Mouse (Mus musculus): ENCODE measurements around the gene Hnrnph3. TPM values are rescaled to one million over a fixed set of nuclear protein-coding genes. Genes with fewer than 3 reads are reported as not detected.

Hnrnph3 gene
- polyA plus RNA-seq, 1 experiment: 83.8 TPM

DNA sequence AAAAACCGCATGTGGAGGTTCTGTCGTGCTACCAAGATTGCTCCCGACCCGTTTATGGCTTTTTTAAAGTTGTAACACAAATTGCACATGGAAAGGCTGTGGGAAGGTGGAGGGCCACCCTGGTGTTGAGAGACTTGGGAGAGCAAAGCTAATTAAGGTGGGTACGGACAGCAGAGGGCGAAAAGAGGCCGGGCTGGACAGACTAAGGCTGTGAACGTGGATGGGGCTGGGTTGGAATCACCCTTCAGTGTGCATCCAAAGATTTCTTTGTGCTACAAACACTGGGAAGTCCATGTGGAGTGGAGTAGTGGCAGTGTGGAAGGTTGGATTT is 528 bp upstream of the Hnrnph3 start:
- no peaks in the 10 kb centered on the region for H3K27me3 ChIP-seq (ENCODE audit: control insufficient read depth, insufficient read depth, low read length)
- peak overlapping the region; percentile 97 for H3K27ac ChIP-seq (ENCODE audit: control insufficient read depth, insufficient read depth, low read depth, low read length)
- H3K4me3 ChIP-seq (ENCODE audit: control insufficient read depth, low read depth, low read length): peak overlapping the region; percentile 92
- no peak; the same call in 1 of the 2 replicates for TF ChIP-seq CTCF (IDR thresholded peaks at IDR 0.05; ENCODE audit: control insufficient read depth, insufficient read depth, insufficient replicate concordance, low read depth, low read length)
- no peak for TF ChIP-seq POLR2A (IDR thresholded peaks at IDR 0.05; ENCODE audit: control insufficient read depth, low read depth, low read length)
- no peaks in the 10 kb centered on the region; the same call in none of the 2 replicates for H3K36me3 ChIP-seq (ENCODE audit: control insufficient read depth, insufficient read depth, low read length)
- peaks cover 13% of the 10 kb centered on the region for H3K4me1 ChIP-seq (ENCODE audit: control insufficient read depth, insufficient read depth, low read length)

GRCm38 (mm10) chr10:63023121-63023748 is 782 bp downstream of the Hnrnph3 start:
- H3K36me3 ChIP-seq (ENCODE audit: control insufficient read depth, insufficient read depth, low read length): no peaks in the 10 kb centered on the region; the same call in none of the 2 replicates
- H3K4me1 ChIP-seq (ENCODE audit: control insufficient read depth, insufficient read depth, low read length): peaks cover 9% of the 10 kb centered on the region
- H3K4me3 ChIP-seq (ENCODE audit: control insufficient read depth, low read depth, low read length): peak overlapping the region; percentile 88
- TF ChIP-seq CTCF (IDR thresholded peaks at IDR 0.05; ENCODE audit: control insufficient read depth, insufficient read depth, insufficient replicate concordance, low read depth, low read length) (no peak), POLR2A (IDR thresholded peaks at IDR 0.05; ENCODE audit: control insufficient read depth, low read depth, low read length) (no peak)
- H3K27ac ChIP-seq (ENCODE audit: control insufficient read depth, insufficient read depth, low read depth, low read length): peak overlapping the region; percentile 95
- H3K27me3 ChIP-seq (ENCODE audit: control insufficient read depth, insufficient read depth, low read length): no peaks in the 10 kb centered on the region

DNA sequence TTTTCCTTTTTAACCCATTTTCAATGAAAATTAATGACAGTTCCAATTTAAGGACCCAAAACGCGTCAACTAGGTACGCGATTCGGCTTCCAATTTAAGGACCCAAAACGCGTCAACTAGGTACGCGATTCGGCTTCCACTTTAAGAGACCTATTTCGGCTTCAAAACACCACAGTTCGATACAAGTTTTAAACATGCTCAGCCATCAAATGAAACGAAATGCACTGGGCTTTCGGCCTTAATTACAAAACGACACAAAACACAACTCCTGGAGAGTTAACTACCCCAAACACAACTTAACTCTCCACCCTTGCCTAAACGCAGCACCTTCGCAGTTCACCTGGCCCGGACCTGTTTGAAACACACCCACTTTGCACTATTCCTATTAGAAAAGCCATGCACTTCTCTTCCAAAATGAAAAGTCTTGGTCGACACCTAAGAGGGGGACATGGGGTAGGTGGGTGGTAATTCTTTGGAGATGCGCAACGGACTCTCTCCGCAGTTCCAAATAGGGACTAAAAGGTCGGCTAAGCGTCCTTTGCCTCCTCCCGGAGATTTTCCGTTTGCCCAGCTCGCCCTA is 1.4 kb downstream of the Hnrnph3 start:
- TF ChIP-seq POLR2A (IDR thresholded peaks at IDR 0.05; ENCODE audit: control insufficient read depth, low read depth, low read length) (peak; percentile 20; the same call in 1 of the 2 replicates), CTCF (IDR thresholded peaks at IDR 0.05; ENCODE audit: control insufficient read depth, insufficient read depth, insufficient replicate concordance, low read depth, low read length) (no peak)
- H3K4me3 ChIP-seq (ENCODE audit: control insufficient read depth, low read depth, low read length): peak overlapping the region; percentile 88
- H3K4me1 ChIP-seq (ENCODE audit: control insufficient read depth, insufficient read depth, low read length): peaks cover 7% of the 10 kb centered on the region
- peak overlapping the region; percentile 95 for H3K27ac ChIP-seq (ENCODE audit: control insufficient read depth, insufficient read depth, low read depth, low read length)
- H3K36me3 ChIP-seq (ENCODE audit: control insufficient read depth, insufficient read depth, low read length): no peaks in the 10 kb centered on the region; the same call in none of the 2 replicates
- H3K27me3 ChIP-seq (ENCODE audit: control insufficient read depth, insufficient read depth, low read length): no peaks in the 10 kb centered on the region

GRCm38 (mm10) chr10:63021702-63022101 is 2.3 kb downstream of the Hnrnph3 start:
- peaks cover 7% of the 10 kb centered on the region for H3K4me1 ChIP-seq (ENCODE audit: control insufficient read depth, insufficient read depth, low read length)
- H3K27me3 ChIP-seq (ENCODE audit: control insufficient read depth, insufficient read depth, low read length): no peaks in the 10 kb centered on the region
- no peaks in the 10 kb centered on the region; the same call in none of the 2 replicates for H3K36me3 ChIP-seq (ENCODE audit: control insufficient read depth, insufficient read depth, low read length)
- H3K4me3 ChIP-seq (ENCODE audit: control insufficient read depth, low read depth, low read length): peak overlapping the region; percentile 88
- H3K27ac ChIP-seq (ENCODE audit: control insufficient read depth, insufficient read depth, low read depth, low read length): peak overlapping the region; percentile 49; the same call in 1 of the 2 replicates
- TF ChIP-seq POLR2A (IDR thresholded peaks at IDR 0.05; ENCODE audit: control insufficient read depth, low read depth, low read length) (no peak), CTCF (IDR thresholded peaks at IDR 0.05; ENCODE audit: control insufficient read depth, insufficient read depth, insufficient replicate concordance, low read depth, low read length) (no peak)

GRCm38 (mm10) chr10:63019304-63019703 is 4.7 kb downstream of the Hnrnph3 start:
- Histone ChIP-seq H3K36me3 (ENCODE audit: control insufficient read depth, insufficient read depth, low read length) (no peaks in the 10 kb centered on the region; the same call in none of the 2 replicates), H3K4me3 (ENCODE audit: control insufficient read depth, low read depth, low read length) (no peak overlapping the region), H3K27me3 (ENCODE audit: control insufficient read depth, insufficient read depth, low read length) (no peaks in the 10 kb centered on the region), H3K4me1 (ENCODE audit: control insufficient read depth, insufficient read depth, low read length) (peaks cover 2% of the 10 kb centered on the region), H3K27ac (ENCODE audit: control insufficient read depth, insufficient read depth, low read depth, low read length) (no peak overlapping the region)
- TF ChIP-seq CTCF (IDR thresholded peaks at IDR 0.05; ENCODE audit: control insufficient read depth, insufficient read depth, insufficient replicate concordance, low read depth, low read length) (no peak), POLR2A (IDR thresholded peaks at IDR 0.05; ENCODE audit: control insufficient read depth, low read depth, low read length) (no peak)

DNA sequence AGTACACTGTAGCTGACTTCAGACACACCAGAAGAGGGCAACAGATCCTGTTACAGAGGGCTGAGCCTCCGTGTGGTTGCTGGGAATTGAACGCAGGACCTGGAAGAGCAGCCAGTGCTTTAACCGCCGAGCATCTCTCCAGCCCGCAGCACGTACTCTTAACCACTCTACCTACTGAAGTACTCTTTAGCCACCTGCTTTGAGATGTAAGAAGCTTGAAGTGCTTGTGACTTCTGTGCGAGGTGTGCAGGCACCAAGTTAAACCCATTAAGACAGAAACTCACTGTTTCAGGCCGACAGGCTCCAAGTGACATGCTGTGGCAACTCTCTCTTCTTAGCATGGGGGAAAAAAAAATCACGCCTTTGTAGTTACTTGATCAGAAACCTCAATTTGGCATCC is 9.8 kb downstream of the Hnrnph3 start:
- no peaks in the 10 kb centered on the region for H3K4me1 ChIP-seq (ENCODE audit: control insufficient read depth, insufficient read depth, low read length)
- H3K27me3 ChIP-seq (ENCODE audit: control insufficient read depth, insufficient read depth, low read length): no peaks in the 10 kb centered on the region
- peaks cover 1% of the 10 kb centered on the region for H3K36me3 ChIP-seq (ENCODE audit: control insufficient read depth, insufficient read depth, low read length)
- no peak overlapping the region for H3K27ac ChIP-seq (ENCODE audit: control insufficient read depth, insufficient read depth, low read depth, low read length)
- H3K4me3 ChIP-seq (ENCODE audit: control insufficient read depth, low read depth, low read length): no peak overlapping the region
- no peak for TF ChIP-seq CTCF (IDR thresholded peaks at IDR 0.05; ENCODE audit: control insufficient read depth, insufficient read depth, insufficient replicate concordance, low read depth, low read length)
- TF ChIP-seq POLR2A (IDR thresholded peaks at IDR 0.05; ENCODE audit: control insufficient read depth, low read depth, low read length): no peak

GRCm38 (mm10) chr10:63013476-63013875 is 10.5 kb downstream of the Hnrnph3 start:
- no peak overlapping the region for H3K4me3 ChIP-seq (ENCODE audit: control insufficient read depth, low read depth, low read length)
- H3K27ac ChIP-seq (ENCODE audit: control insufficient read depth, insufficient read depth, low read depth, low read length): no peak overlapping the region
- no peak for TF ChIP-seq CTCF (IDR thresholded peaks at IDR 0.05; ENCODE audit: control insufficient read depth, insufficient read depth, insufficient replicate concordance, low read depth, low read length)
- no peak for TF ChIP-seq POLR2A (IDR thresholded peaks at IDR 0.05; ENCODE audit: control insufficient read depth, low read depth, low read length)
- H3K27me3 ChIP-seq (ENCODE audit: control insufficient read depth, insufficient read depth, low read length): no peaks in the 10 kb centered on the region
- H3K36me3 ChIP-seq (ENCODE audit: control insufficient read depth, insufficient read depth, low read length): peaks cover 1% of the 10 kb centered on the region; the same call in 1 of the 2 replicates
- H3K4me1 ChIP-seq (ENCODE audit: control insufficient read depth, insufficient read depth, low read length): no peaks in the 10 kb centered on the region
